Mouse (Mus musculus) testis, postnatal 10 days (tissue): ENCODE results near the gene Gm42715.

ENCODE experiments used
- DNase-seq: peaks from one replicate; pipeline ENCODE4 v3.0.0; 2021; ENCODE audit warnings: low spot score

Gene Gm42715

GRCm38 (mm10) chr7:127586149-127586548 is 66.8 kb downstream of the Gm42715 start:
- DNase-seq = no peak

GRCm38 (mm10) chr7:127587196-127587595 is 67.8 kb downstream of the Gm42715 start:
- no peak for DNase-seq

GRCm38 (mm10) chr7:127588011-127588871 is 68.9 kb downstream of the Gm42715 start, which contains the start of the genes Ccdc189 and Rnf40:
TSS of gene Ccdc189 (minus strand) at chr7:127588595.
TSS of gene Rnf40 (plus strand) at chr7:127588767.
- peak; percentile 88 for DNase-seq

GRCm38 (mm10) chr7:127588901-127589300 is 69.5 kb downstream of the Gm42715 start:
- no peak for DNase-seq

- no peak for DNase-seq
Observed at GRCm38 (mm10) chr7:127589637-127590036, 70.3 kb downstream of the Gm42715 start.

- DNase-seq = no peak
Observed at GRCm38 (mm10) chr7:127591108-127591507, 71.7 kb downstream of the Gm42715 start.

- DNase-seq = no peak
Observed at GRCm38 (mm10) chr7:127592575-127592974, 73.2 kb downstream of the Gm42715 start.

- DNase-seq = no peak
Observed at GRCm38 (mm10) chr7:127596747-127597146, 77.4 kb downstream of the Gm42715 start.

GRCm38 (mm10) chr7:127600612-127601011 is 81.2 kb downstream of the Gm42715 start:
- no peak for DNase-seq

GRCm38 (mm10) chr7:127601735-127602134 is 82.4 kb downstream of the Gm42715 start:
- DNase-seq = no peak

- DNase-seq = no peak
Observed at GRCm38 (mm10) chr7:127602903-127603302, 83.5 kb downstream of the Gm42715 start.

GRCm38 (mm10) chr7:127604256-127604655 is 84.9 kb downstream of the Gm42715 start:
- DNase-seq = no peak

GRCm38 (mm10) chr7:127607150-127607549 is 87.8 kb downstream of the Gm42715 start:
- no peak for DNase-seq

GRCm38 (mm10) chr7:127611011-127611410 is 91.6 kb downstream of the Gm42715 start:
- DNase-seq = no peak

GRCm38 (mm10) chr7:127611561-127611960 is 92.2 kb downstream of the Gm42715 start:
- DNase-seq = no peak

- no peak for DNase-seq
Observed at GRCm38 (mm10) chr7:127613501-127613900, 94.1 kb downstream of the Gm42715 start.

GRCm38 (mm10) chr7:127614091-127614490 is 94.7 kb downstream of the Gm42715 start:
- no peak for DNase-seq

GRCm38 (mm10) chr7:127614511-127614890 is 95.1 kb downstream of the Gm42715 start:
- no peak for DNase-seq

GRCm38 (mm10) chr7:127614891-127615843 is 95.8 kb downstream of the Gm42715 start, which contains the start of gene Zfp629:
TSS of gene Zfp629 (minus strand) at chr7:127615797.
- DNase-seq = peak; percentile 80

GRCm38 (mm10) chr7:127616336-127616735 is 97.0 kb downstream of the Gm42715 start:
- no peak for DNase-seq
